Mouse (Mus musculus) lung, embryonic 15.5 days (tissue): ENCODE data around the gene Ms4a4d. TPM values are rescaled to one million over a fixed set of nuclear protein-coding genes. Genes with fewer than 3 reads are reported as not detected.
"Not testable (repeated sequence)": the region's sequence is repeated elsewhere in the genome, so short reads cannot be mapped to it uniquely, and the experiment has no call there.

ENCODE experiments used
- ATAC-seq: fragments of 200-750 bp; cut with Nextera tagmentation; 2 replicates; pipeline ENCODE4 v1.8.0; 2017; ENCODE audit warnings: moderate number of reproducible peaks, borderline replicate concordance; ENCODE audit not compliant: low FRiP score, low TSS enrichment; ENCODE audit errors: extremely low read depth
- H3K27ac ChIP-seq: fragments of 300-500 bp; sonication (generic); 2 replicates; pipeline ENCODE4 v1.5.1; 2015; ENCODE audit warnings: moderate library complexity, mild to moderate bottlenecking, inconsistent platforms
- H3K27me3 ChIP-seq: fragments of 300-500 bp; sonication (generic); 2 replicates; pipeline ENCODE4 v1.6.1; 2015; ENCODE audit warnings: inconsistent platforms
- H3K36me3 ChIP-seq: fragments of 300-500 bp; sonication (generic); 2 replicates; pipeline ENCODE4 v1.6.1; 2015; ENCODE audit warnings: inconsistent platforms
- H3K4me1 ChIP-seq: fragments of 300-500 bp; sonication (generic); 2 replicates; pipeline ENCODE4 v1.6.1; 2015; ENCODE audit warnings: inconsistent platforms
- H3K4me2 ChIP-seq: fragments of 300-500 bp; sonication (generic); 2 replicates; pipeline ENCODE4 v1.6.1; 2015; ENCODE audit warnings: inconsistent platforms, mild to moderate bottlenecking, moderate library complexity
- H3K4me3 ChIP-seq: fragments of 300-500 bp; sonication (generic); 2 replicates; pipeline ENCODE4 v1.5.1; 2015; ENCODE audit warnings: mild to moderate bottlenecking, inconsistent platforms
- H3K9ac ChIP-seq: fragments of 300-500 bp; sonication (generic); 2 replicates; pipeline ENCODE4 v1.6.1; 2015; ENCODE audit warnings: inconsistent platforms
- H3K9me3 ChIP-seq: fragments of 300-500 bp; sonication (generic); 2 replicates; pipeline ENCODE4 v1.6.1; 2016; ENCODE audit warnings: inconsistent platforms
- WGBS: fragments of 180-500 bp; shearing (Covaris S2); methylation state at CpG from one replicate; pipeline ENCODE4 v1.1.7; 2015; 5-methylcytosine and 5-hydroxymethylcytosine counted together
- polyA plus RNA-seq: library from polyadenylated mRNA; unstranded; fragments of >200 nt; fragmentation: Nextera tagmentation; extraction: Ambion mirVana; gene quantifications from 2 replicates; pipeline ENCODE4 v1.2.1, GENCODE M21; 2015

Ms4a4d gene
- polyA plus RNA-seq, 1 experiment from 2014 or later, result 1.4 TPM

DNA sequence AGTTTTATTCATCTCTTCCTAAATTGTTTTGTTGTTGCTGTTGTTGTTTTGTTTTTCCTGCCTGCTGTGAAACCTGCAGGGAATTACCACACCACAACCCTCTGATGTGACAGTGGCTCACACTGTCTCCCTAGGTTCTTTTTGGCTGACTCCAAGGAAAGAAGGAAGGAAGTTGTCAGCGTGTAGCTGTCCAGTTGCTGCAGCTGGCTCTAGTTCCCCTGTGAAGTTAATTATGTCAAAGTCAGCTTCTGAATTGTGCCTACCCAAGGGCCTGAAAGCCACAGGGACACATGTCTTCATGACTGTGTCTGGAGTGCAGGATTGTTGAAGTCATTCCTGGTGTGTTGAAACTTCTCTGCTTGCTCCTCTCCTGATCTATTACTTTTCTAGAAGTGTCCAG, 19.2 kb upstream of the Ms4a4d start:
- not testable (repeated sequence) for H3K4me2 ChIP-seq, H3K27ac ChIP-seq, ATAC-seq, H3K36me3 ChIP-seq, H3K4me3 ChIP-seq, H3K4me1 ChIP-seq, H3K9me3 ChIP-seq, H3K9ac ChIP-seq, H3K27me3 ChIP-seq
- 26% methylated on average over 1 of the region's 1 CpGs for WGBS

DNA sequence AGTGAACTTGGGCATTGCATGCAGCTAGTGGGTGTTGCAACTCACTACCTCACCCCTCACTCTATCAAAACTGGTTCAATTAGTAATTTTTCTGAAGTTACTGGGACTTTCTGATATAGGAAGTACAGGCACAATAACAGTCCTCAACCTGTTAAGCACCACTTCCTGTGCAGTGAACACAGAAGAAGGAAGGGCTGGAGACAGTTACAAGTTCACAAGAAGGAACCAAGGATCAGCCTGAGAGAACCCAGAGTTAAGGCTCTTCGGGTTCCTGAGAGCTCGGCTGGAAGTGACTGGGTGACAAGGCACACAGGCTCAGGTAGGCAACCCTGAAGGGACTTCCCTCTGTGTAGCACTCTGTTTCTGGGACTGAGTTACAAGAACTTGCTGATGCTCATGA, 18.2 kb upstream of the Ms4a4d start:
- H3K4me3 ChIP-seq, H3K9ac ChIP-seq, ATAC-seq, H3K4me1 ChIP-seq, H3K36me3 ChIP-seq, H3K9me3 ChIP-seq, H3K27me3 ChIP-seq, H3K4me2 ChIP-seq, H3K27ac ChIP-seq: not testable (repeated sequence)
- 67% methylated on average over 2 of the region's 2 CpGs for WGBS

DNA sequence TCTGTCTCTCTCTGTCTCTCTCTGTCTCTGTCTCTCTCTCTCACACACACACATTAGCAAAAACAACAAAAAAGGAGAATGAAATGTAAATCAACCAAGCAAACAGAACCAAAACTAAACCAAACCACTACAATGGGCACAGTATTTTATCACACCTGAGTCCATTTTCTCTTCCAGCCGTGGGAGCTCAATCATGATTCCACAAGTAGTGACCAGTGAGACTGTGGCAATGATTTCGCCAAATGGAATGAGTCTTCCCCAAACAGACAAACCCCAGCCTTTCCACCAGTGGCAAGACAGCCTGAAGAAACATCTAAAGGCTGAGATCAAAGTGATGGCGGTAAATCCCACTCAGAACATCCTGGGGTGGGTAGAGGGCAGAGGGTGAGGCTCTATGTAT, 16.5 kb upstream of the Ms4a4d start:
- 76% methylated on average over 3 of the region's 3 CpGs for WGBS
- Histone ChIP-seq H3K4me3 (no peak overlapping the region), H3K9ac (no peak overlapping the region), H3K4me2 (no peak overlapping the region), H3K36me3 (no peaks in the 10 kb centered on the region), H3K4me1 (no peaks in the 10 kb centered on the region), H3K9me3 (no peaks in the 10 kb centered on the region), H3K27ac (no peak overlapping the region), H3K27me3 (no peaks in the 10 kb centered on the region)
- no peak for ATAC-seq

DNA sequence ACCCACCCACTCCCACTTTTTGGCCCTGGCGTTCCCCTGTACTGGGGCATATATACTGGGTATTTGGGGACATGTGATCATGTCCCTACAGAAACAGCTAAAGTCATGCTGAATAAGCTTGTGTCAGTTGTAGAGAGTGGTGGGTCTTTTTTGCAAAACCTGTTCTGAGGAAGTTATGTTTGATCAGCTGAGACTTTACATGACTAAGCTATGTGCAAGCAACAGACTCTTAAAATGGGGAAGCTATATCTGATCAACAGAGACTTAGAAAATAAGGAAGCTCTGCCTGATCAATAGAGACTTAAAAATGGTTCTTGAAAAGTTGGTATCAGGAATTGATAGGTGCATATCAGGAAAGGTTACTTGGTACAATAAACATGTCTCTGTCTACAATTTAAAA, 3.2 kb upstream of the Ms4a4d start:
- H3K36me3 ChIP-seq, result no peaks in the 10 kb centered on the region
- H3K9me3 ChIP-seq, result no peaks in the 10 kb centered on the region
- no peak overlapping the region for H3K4me2 ChIP-seq
- no peak overlapping the region for H3K27ac ChIP-seq
- H3K4me3 ChIP-seq, result no peak overlapping the region
- 77% methylated on average over 1 of the region's 1 CpGs for WGBS
- no peak for ATAC-seq
- H3K9ac ChIP-seq, result no peak overlapping the region
- no peaks in the 10 kb centered on the region for H3K27me3 ChIP-seq
- H3K4me1 ChIP-seq, result 0 out of 2 replicates have a peak, but pooled peaks cover 5% of the 10 kb centered on the region

DNA sequence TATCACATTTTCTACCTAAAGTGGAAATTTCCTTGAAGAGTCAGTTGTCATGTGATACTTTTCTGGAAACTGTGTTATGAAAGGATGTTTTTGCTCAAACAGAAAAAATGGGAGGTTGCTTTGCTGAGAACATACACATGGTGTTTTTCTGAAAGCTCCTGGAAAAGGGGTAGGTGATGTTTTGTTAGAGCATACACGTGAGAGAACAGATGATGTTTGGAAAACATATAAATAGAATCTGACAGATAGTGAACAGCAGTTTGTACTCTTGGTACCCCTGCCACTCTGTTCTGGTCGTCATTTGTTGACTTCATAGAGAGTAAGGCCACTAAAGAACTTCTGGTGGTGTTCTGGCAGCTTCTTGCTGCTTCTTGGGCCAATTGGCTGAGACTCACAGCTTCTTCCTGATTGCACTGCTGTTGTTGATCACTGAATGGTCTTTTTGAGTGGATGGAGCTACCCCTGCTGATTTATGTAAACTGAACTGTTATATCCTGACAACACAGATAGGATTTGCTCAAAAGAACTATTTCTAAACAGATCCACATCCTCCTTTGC, 2.6 kb upstream of the Ms4a4d start:
- Histone ChIP-seq H3K27ac (no peak overlapping the region), H3K36me3 (no peaks in the 10 kb centered on the region), H3K4me3 (no peak overlapping the region), H3K27me3 (no peaks in the 10 kb centered on the region), H3K4me2 (no peak overlapping the region), H3K9me3 (no peaks in the 10 kb centered on the region), H3K4me1 (0 out of 2 replicates have a peak, but pooled peaks cover 5% of the 10 kb centered on the region), H3K9ac (no peak overlapping the region)
- no peak for ATAC-seq
- WGBS, result 29% methylated on average over 2 of the region's 2 CpGs

DNA sequence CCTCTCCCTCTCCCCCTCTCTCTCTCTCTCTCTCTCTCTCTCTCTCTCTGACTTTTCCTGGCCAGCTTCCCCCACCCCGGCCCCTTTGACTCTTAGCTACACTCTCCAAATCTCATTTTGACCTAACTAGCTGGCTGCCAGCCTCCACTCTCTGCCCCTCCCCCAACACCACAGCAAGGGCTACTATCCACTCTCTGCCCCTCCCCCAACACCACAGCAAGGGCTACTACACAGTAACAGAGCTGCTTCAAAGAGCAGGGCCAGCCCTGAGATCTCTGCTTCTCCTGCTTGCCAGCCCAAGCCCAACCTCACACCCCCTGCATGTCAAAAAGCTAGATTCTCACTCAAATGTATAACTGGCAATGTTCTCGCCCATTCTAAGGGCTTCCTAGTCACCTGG, 735 bp downstream of the Ms4a4d start:
- ATAC-seq, result no peak
- no peaks in the 10 kb centered on the region for H3K27me3 ChIP-seq
- H3K36me3 ChIP-seq, result no peaks in the 10 kb centered on the region
- no peak overlapping the region for H3K4me2 ChIP-seq
- 15% methylated on average over 2 of the region's 2 CpGs for WGBS
- H3K4me3 ChIP-seq, result no peak overlapping the region
- 0 out of 2 replicates have a peak, but pooled peaks cover 5% of the 10 kb centered on the region for H3K4me1 ChIP-seq
- no peaks in the 10 kb centered on the region for H3K9me3 ChIP-seq
- no peak overlapping the region for H3K9ac ChIP-seq
- no peak overlapping the region for H3K27ac ChIP-seq

DNA sequence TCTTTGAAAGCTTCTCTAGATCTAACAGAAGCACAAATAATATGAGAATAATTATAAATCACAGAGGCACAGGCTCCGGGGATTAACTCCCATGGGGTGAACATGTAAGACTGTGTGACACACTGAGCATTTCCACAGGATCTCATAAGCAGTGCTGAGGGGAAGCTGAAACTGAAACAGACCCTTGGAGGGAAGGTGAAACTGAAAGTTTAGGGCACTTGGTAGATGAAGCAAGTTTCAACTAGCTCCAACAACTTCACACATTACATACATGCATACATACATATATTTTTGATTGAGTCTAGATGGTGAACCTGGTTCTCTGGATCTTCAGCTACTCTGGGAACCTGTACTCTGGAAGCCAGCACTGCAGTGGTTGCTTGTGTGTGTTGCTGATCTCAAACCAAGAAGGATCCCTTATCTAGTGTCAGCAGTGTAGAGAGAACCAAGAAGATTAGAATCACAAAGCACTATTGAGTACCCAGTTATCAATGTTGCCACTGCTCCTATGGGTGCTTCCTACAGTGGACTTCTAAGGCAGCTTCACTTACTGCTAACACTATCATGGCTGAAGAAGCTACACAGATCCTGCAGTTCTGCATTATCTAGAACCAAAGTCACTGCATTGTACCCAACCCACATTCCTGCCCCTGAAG, 3.7 kb downstream of the Ms4a4d start:
- not testable (repeated sequence) for ATAC-seq, H3K4me2 ChIP-seq, H3K9ac ChIP-seq, H3K9me3 ChIP-seq, H3K36me3 ChIP-seq, H3K4me1 ChIP-seq, H3K27ac ChIP-seq, H3K27me3 ChIP-seq, H3K4me3 ChIP-seq
- WGBS, result 66% methylated on average over 1 of the region's 1 CpGs

DNA sequence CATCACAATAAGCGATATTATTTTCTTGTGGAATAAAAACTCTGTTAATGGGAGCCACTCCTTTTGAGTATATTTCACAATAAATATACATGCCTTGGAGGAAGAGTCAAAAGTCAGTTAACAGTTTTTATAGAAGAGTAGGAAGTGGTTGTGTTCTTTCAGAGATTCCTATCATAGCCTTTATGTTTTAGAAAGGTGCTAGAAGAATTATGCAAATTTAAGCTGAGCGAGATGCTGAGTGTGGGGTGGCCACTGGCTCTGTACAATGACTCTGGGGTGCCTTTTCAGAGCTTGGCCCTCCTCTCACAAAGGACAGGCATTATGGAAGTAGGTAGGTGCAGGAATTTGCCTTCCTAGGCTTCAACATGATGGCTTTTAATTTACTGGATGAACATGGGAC, 7.8 kb downstream of the Ms4a4d start:
- H3K9me3 ChIP-seq, H3K27ac ChIP-seq, H3K27me3 ChIP-seq, H3K4me3 ChIP-seq, ATAC-seq, H3K4me1 ChIP-seq, H3K9ac ChIP-seq, H3K36me3 ChIP-seq, H3K4me2 ChIP-seq: not testable (repeated sequence)
- WGBS, result 59% methylated on average over 2 of the region's 2 CpGs

DNA sequence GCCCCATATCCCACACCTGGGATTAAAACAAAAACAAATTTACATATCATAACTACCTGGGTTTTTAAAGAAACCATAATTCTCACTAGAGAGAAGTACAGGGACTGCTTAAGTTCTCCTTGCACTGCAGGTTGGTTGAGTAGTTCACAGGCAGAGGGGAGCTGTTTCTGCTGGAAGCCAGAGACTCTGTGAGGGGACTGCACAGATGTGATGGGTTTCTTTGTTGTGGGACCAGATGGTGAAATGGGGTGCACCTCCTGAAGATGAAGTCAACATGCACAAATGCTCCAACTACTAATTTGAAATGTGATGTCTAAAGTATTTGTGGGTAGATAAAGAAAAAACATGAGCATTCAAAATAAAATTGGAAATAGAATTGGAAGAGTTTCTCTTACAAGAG, 11.3 kb downstream of the Ms4a4d start:
- Histone ChIP-seq H3K27me3 (no peaks in the 10 kb centered on the region), H3K4me2 (no peak overlapping the region), H3K4me3 (no peak overlapping the region), H3K27ac (no peak overlapping the region), H3K4me1 (no peaks in the 10 kb centered on the region), H3K9me3 (no peaks in the 10 kb centered on the region), H3K9ac (no peak overlapping the region), H3K36me3 (no peaks in the 10 kb centered on the region)
- ATAC-seq, result no peak

DNA sequence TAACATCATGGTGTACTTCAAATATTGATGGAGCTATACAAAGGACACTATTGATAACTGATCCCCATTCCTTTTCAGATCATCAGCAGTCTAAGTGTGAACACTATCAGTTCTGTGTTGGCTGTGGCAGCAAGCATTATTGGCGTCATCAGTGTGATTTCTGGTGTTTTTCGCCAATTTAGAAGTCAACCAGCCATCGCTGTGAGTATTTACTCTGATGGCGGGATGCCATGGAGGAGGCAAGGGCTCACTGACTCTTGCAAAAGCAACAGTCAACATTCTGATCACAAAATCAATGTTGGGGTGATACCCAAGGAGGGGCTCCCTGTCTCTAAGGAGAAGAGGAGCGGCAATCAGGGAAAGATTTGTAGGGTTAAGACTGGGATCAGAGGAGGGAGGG, 18.1 kb downstream of the Ms4a4d start:
- no peak for ATAC-seq
- H3K27ac ChIP-seq, result no peak overlapping the region
- H3K4me3 ChIP-seq, result no peak overlapping the region

DNA sequence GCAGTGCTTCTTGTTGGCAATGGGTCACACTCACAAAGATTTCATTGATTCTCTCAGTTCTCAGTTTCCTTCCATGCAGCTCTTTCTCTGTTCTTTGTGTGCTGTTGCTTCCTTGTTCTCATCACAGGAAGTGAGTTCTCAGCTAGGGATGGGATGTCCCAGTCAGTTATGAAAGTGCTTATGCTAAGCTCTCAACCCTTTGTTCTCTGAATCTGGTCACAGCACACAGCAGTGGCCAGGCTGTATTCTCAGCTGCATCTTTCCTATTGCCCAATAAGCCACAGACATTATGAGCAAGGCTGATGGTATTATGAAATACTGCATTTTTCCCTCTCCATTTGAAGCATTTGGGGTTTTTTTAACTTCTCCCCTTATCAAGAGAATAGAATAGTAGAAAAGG, 23.0 kb downstream of the Ms4a4d start:
- H3K27ac ChIP-seq, H3K4me3 ChIP-seq, H3K4me2 ChIP-seq, H3K27me3 ChIP-seq, H3K9ac ChIP-seq, H3K36me3 ChIP-seq, H3K4me1 ChIP-seq, ATAC-seq, H3K9me3 ChIP-seq: not testable (repeated sequence)

More for the DNA sequence above, 18.1 kb downstream of the Ms4a4d start:
- Histone ChIP-seq H3K9ac (no peak overlapping the region), H3K27me3 (no peaks in the 10 kb centered on the region), H3K4me1 (no peaks in the 10 kb centered on the region), H3K36me3 (no peaks in the 10 kb centered on the region), H3K9me3 (no peaks in the 10 kb centered on the region), H3K4me2 (no peak overlapping the region)
- WGBS, result 88% methylated on average over 5 of the region's 5 CpGs

DNA sequence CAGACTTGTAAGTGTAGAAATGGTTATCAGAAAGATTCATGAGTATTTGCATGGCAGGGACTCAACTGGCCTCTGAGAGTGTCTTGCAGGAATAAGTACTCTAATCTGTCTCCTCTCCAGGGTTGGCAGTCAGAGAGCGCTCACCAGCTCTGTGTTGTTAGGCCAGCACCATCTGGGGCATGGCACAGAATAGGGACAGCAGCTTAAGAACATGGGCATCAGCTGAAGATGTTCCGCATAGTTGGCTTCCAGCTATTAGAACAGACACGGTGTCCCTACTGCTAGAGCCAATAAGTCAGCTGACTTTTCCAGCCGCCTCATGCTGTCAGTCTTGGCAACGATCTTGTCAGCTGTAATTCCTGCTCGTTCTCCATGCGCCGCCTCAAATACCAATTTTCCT, 38.4 kb downstream of the Ms4a4d start:
- H3K27me3 ChIP-seq, result no peaks in the 10 kb centered on the region
- H3K9me3 ChIP-seq, result no peaks in the 10 kb centered on the region
- ATAC-seq, result no peak
- no peaks in the 10 kb centered on the region for H3K36me3 ChIP-seq
- WGBS, result 83% methylated on average over 8 of the region's 8 CpGs
- H3K27ac ChIP-seq, result no peak overlapping the region
- no peak overlapping the region for H3K4me2 ChIP-seq
- no peak overlapping the region for H3K4me3 ChIP-seq
- H3K4me1 ChIP-seq, result no peaks in the 10 kb centered on the region
- H3K9ac ChIP-seq, result no peak overlapping the region

DNA sequence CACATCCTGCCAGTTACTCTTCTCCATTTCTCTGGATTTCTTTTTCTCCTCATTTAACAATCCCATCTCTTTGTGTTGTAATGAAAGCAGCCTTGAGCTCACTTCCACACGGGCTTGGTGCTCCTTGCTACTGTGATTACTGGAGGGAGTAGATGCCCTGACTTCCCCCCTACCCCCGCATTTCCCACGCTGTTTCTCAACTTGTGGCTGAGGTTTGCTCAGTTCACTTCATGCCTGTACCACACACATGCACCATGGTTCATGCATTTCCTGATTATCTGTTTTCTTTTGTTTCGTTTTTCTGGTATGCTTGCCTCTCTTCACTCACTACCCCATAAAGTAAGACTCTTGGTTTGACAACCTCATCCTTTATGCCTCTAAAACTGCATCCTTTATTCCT, 52.6 kb downstream of the Ms4a4d start:
- no peak overlapping the region for H3K27ac ChIP-seq
- H3K36me3 ChIP-seq, result no peaks in the 10 kb centered on the region
- ATAC-seq, result no peak
- no peak overlapping the region for H3K4me2 ChIP-seq
- H3K9ac ChIP-seq, result no peak overlapping the region
- H3K4me1 ChIP-seq, result no peaks in the 10 kb centered on the region
- no peaks in the 10 kb centered on the region for H3K27me3 ChIP-seq
- H3K4me3 ChIP-seq, result no peak overlapping the region
- WGBS, result 65% methylated on average over 4 of the region's 4 CpGs
- no peaks in the 10 kb centered on the region for H3K9me3 ChIP-seq
